Mouse (Mus musculus) heart, postnatal 10 days (tissue): ENCODE data around the gene Dedd. TPM values are rescaled to one million over a fixed set of nuclear protein-coding genes. Genes with fewer than 3 reads are reported as not detected.

Experiments
- DNase-seq, 2 experiments: peaks; one replicate each; pipeline ENCODE4 v3.0.0; 2021
- intact Hi-C: fragments of 180-260 bp; cut with DNase I; formaldehyde crosslinking; loops from one replicate; pipeline ENCODE4 v1.15.1; 2025
- total RNA-seq, 2 experiments: library from RNA; stranded (reverse); gene quantifications; 2 replicates each; pipeline ENCODE4 v1.2.3; 2021

Gene Dedd
- total RNA-seq: 10 to 100 TPM; 23.6 to 26.3 TPM

GRCm38 (mm10) chr1:171328839-171329432 lies at the start of gene Dedd:
TSS of gene Dedd (plus strand) at chr1:171329145.
- peak; percentile 94 to 95 for DNase-seq
- intact Hi-C loops: loop anchor here (2.0 kb wide), 1 partner anchor 34 kb away; the partner anchor contains the start of gene Ufc1

DNA sequence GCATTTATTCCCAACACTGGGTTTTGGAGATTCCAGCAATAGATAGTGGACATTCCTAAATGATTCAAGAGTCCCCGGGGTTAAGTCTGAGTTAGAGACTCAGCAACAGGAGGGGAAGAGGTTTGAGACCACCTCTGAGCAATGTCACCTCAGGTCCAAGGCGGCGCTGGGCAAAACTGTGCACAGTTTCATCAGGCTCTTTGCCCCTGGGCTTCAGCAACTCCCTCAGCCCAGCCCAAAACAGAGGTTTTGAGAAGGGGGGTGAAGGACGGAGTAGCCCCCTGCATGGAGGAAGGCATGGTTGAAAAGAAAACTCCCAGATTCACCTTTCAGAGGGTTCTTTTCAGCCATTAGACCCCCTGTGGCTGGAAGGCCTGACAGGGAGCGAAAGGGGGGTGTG lies 49.2 kb upstream of the Dedd start:
- DNase-seq: no peak
- intact Hi-C loops: loop anchor here (2.0 to 10.0 kb wide), 2 partner anchors 55 to 165 kb away; partner anchors contain the start of genes Apoa2 and Cfap126

DNA sequence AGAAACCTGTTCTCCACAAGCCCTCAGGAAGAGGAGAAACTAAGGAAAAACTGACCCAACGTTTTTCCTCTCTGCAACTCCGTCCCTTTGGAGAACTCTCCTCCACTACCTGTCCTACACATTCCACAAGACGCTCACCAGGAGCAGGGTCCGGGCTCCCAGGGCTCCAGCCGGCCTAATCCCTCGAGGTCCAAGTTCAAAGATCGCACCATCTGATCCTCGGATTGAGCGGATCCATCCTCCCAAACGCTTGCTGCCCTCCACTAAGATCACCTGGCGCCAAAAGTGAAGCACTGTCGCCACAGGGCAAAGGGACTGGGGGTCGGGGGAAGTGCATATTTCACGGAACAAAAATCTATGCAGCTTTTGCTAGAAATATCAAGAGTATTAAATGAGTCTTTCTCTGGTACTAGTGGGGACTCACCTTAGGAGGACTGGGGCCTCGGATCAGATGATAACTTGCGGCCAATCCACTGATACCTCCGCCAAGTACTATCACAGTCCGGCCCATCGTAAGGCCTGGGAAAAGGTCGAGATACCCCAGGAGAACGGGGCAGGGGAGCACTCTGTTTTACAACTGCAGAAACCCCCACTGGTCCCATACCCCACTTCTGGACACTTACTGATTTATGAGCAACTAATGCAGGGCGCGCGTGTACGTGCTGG lies 48.6 kb upstream of the Dedd start:
- DNase-seq: peak in 1 of 2 experiments; percentile 9
- intact Hi-C loops: loop anchor here (2.0 to 10.0 kb wide), 2 partner anchors 56 to 166 kb away; partner anchors contain the start of genes Apoa2 and Cfap126

GRCm38 (mm10) chr1:171280916-171281527 lies 47.9 kb upstream of the Dedd start, which contains the start of gene Ppox:
TSS of gene Ppox (minus strand) at chr1:171281186.
- intact Hi-C loops: loop anchor here (1.0 to 10.0 kb wide), 3 partner anchors 34 to 166 kb away; partner anchors contain the start of genes Apoa2 and Cfap126
- DNase-seq: peak; percentile 95 to 96

DNA sequence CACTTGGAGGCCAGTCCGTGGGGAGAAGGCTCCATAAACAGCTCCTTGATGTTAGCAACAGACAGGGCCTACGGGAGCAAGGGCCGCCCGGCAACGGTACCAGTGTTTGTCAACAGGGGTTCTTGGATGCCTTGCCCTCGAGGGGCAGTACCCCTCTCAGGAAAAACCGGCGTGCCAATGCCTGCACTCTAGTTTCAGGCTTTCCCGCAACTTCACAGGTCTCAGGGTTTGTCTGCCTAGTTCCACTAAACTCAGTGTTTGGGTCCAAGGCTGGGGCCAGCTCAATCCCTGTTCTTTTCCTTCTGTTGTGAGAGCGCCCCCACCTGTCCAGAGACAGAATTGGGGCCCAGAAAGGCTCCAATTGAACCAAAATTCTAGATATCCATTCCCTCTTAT lies 47.4 kb upstream of the Dedd start:
- DNase-seq: peak; percentile 91 to 92
- intact Hi-C loops: loop anchor here (1.0 to 10.0 kb wide), 3 partner anchors 34 to 167 kb away; partner anchors contain the start of genes Apoa2 and Cfap126

DNA sequence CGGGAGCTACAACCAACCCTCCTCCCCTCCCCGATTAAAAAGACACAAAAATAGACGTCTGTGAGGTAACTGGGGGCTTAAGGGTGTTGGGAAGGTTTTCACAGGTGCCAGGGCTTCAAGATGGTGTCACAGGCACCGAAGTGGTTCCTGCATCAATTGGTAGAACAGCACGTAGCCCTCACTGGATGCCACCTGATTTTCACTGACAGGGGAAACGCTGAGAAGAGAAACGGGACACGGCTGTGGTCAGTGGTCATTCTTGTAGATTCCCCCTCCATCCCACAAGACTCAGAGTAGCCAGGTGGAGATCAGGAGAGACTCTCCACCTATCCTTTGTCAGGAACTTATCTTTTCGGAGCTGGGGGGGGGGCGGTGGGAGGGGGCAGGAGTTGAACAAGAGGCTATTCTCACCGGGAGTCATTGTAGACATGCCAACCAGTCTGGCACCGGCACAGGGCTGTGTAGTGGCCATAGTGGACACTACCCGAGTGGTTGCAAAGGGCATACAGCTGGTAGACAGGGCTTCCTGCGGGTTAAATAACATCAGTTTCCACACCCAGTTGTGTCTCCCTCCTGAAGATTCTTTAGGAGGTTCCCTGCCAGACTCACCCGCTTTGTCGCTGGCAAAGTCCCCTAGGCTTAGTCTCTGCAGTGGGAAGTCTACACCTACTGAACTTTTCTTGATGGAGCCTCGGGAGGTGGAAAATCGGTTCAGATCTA lies 46.7 kb upstream of the Dedd start:
- intact Hi-C loops: loop anchor here (10.0 kb wide), 1 partner anchor 167 kb away; the partner anchor contains the start of gene Cfap126
- DNase-seq: no peak

DNA sequence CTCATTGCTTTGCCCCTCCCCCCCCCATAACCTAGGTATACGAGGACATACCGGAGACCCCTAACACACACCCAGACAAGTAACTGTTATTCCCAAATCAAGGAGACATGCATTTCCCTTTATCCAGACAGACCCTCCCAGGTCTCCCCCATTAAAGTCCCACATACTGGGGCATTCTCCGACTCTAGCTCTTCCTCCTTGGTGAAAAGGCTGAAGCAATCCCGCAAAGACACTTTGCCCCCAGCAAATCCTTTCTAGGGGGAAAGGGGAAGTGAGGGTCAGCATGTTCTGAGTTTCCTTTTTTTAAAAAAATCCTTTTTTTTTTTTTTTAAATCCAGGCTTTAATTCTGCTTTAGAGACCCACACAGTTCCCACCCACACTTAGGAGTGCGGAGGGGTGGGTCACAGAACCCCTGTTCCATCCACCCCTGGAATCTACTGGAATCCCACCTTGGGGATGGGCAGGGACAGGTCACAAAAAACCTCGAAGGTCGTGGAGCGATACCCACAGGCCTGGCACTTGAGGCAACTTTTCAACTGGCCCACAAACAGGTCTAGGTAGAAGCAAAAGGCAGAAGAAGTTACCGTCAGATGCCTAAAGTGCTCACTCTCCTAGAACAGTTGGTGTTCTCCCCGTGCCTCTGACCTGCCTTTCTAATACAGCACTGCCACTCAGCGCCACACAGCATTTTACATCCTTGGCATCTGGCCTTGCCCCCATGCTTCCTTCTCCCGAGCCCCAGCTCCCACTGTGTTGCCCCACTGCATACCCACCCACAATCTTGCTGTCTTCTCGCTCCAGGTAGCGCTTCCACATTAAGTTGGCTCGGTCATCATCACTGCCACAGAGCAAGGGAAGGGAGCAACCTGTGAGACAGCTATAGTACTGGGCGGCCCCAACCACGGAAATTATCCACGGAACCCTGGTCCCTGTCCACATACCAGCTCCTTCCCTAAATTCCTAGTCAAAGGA lies 45.5 kb upstream of the Dedd start:
- intact Hi-C loops: loop anchor here (10.0 kb wide), 1 partner anchor 169 kb away; the partner anchor contains the start of gene Cfap126
- DNase-seq: no peak

DNA sequence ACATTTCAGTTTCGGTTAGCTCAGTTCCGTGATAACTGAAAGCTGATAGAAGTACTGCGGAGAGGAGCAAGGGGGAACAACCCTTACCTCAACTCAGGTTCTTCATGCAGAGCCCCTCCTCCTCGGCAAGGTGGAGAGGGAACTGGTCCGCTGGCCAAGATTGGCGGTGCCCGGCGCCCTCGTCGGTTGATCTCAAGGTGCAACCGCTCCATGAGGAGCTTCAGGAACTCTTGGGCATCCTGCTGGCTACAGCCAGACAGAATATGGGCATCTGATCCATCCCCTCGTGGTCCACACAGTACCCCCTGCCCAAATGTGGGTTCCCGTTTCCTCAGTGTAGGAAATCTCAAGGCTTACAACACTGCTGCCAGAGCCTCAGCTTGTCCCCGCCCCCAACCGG lies 44.5 kb upstream of the Dedd start:
- DNase-seq: no peak
- intact Hi-C loops: loop anchor here (10.0 kb wide), 1 partner anchor 170 kb away; the partner anchor contains the start of gene Cfap126

DNA sequence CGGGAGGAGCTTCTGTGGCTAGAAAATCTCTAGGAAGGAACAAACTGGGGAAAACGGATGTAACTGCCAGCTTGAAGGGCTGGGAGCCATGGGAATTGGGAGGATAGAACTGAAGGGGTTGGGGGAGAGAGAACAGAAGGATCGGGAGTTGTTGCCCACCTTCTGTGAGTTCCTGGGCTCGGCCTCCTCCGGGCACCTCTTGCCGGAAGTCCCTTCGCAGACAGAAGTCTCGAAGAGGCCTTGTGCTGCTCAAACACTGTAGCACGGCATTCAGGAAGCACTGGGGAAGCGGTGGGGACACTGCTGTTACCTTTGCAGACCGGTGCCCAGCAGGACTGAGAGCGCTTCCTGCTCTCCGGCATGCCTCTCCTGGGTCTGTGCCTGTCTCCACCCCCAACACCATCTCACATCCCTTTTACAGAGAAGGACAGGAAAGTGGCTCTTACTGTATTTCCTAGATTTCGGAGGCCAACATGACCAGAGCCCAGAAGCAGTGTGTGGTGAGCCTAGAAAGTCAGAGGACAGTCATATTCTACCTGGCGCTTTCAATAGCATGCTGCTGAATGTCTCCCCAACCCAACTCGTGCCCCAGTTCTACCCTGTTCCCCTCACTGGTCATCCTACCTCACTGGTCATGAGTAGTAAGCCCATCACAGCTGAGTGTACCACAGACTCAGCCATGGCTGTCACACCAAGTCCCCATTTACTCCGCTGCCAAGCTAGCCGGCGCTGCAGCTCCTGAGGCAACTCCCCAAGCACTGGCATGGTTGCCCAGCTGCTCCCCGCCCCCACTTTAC lies 43.7 kb upstream of the Dedd start:
- intact Hi-C loops: loop anchor here (10.0 kb wide), 1 partner anchor 170 kb away; the partner anchor contains the start of gene Cfap126
- DNase-seq: no peak

DNA sequence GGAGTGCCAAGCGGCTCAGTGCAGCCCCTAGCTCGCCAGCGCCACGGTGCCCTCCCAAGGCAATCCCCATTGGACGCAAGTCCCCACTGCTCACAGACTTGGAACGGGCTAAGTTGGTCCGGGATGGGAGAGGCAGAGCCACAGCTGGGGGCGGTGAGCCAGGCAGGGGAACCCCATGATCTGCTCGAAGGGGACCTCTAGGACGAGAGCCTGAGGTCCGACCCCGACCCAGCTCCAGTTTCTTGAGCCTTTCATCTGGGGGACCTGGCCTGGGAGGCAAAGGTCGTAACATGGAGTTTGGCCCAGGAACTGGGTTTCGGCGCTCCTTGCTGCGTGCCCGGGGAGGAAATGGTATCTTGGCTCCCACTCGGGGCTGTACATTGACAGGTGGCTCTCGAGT lies 42.4 kb upstream of the Dedd start:
- DNase-seq: no peak
- intact Hi-C loops: loop anchor here (10.0 kb wide), 1 partner anchor 172 kb away; the partner anchor contains the start of gene Cfap126

GRCm38 (mm10) chr1:171287136-171288081 lies 41.5 kb upstream of the Dedd start, which contains the start of gene Usp21:
TSS of gene Usp21 (minus strand) at chr1:171287991.
- DNase-seq: peak; percentile 96
- intact Hi-C loops: loop anchor here (10.0 kb wide), 1 partner anchor 173 kb away; the partner anchor contains the start of gene Cfap126

DNA sequence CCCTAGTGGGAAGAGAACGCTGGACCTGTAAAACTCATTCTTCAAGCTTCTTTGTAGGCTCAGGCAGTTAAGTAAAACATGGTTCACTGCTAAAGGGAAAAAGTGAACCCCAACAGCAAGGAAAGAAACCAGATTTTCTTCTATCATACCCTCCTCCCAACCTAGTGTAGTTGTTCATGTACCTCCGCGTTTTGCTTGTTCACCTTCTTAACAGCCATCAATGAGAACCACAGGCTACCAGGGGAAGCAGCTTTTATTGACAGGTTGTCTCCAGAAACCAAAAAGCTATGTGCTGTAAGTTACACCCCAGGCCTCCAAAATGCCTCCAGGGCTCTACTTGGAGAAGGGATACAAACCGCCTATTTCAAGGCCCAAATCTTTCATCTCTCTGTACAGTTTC lies 40.6 kb upstream of the Dedd start:
- DNase-seq: no peak
- intact Hi-C loops: loop anchor here (10.0 kb wide), 1 partner anchor 174 kb away; the partner anchor contains the start of gene Cfap126

- DNase-seq: no peak
Measured at GRCm38 (mm10) chr1:171293351-171293750, 35.6 kb upstream of the Dedd start.

GRCm38 (mm10) chr1:171293906-171294297 lies 35.0 kb upstream of the Dedd start:
- intact Hi-C loops: loop anchor here (2.0 kb wide), 1 partner anchor 35 kb away; the partner anchor contains the start of gene Dedd
- DNase-seq: no peak

More at GRCm38 (mm10) chr1:171293351-171293750, 35.6 kb upstream of the Dedd start:
- intact Hi-C loops: no loop called here

GRCm38 (mm10) chr1:171294298-171295062 lies 34.5 kb upstream of the Dedd start, which contains the start of gene Ufc1:
TSS of gene Ufc1 (minus strand) at chr1:171295024.
- intact Hi-C loops: loop anchor here (2.0 kb wide), 1 partner anchor 34 kb away; the partner anchor contains the start of gene Dedd
- peak; percentile 90 to 92 for DNase-seq

GRCm38 (mm10) chr1:171295063-171295402 lies 33.9 kb upstream of the Dedd start:
- no peak for DNase-seq
- intact Hi-C loops: loop anchor here (2.0 kb wide), 1 partner anchor 34 kb away; the partner anchor contains the start of gene Dedd
